Mouse (Mus musculus): Measurements from ENCODE around the gene Tmem8.

The Tmem8 gene

GRCm38 (mm10) chr17:26149056-26149455 lies 36.0 kb downstream of the Tmem8 start:
- no peak for DNase-seq

GRCm38 (mm10) chr17:26151886-26152630 lies 39.0 kb downstream of the Tmem8 start:
- DNase-seq: no peak

DNA sequence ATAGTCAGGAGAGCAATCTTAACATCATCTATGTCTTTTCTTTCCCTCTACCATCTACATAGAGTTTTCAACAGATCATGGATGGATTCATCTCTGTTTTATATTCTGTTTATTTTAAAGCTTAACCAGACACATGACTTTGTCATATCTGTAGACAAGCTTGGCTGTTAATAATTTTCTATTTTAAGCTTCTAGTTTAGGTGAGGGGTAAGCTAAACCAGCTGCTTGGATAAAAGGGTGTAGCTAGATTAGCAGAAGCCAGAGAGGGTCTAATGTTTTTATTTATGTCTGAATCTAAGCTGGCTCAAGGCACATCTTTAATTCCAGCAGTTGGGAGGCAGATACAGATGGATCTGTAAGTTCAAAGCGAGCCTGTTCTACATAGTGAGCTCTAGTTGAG lies 49.6 kb downstream of the Tmem8 start:
- no peak for DNase-seq

DNA sequence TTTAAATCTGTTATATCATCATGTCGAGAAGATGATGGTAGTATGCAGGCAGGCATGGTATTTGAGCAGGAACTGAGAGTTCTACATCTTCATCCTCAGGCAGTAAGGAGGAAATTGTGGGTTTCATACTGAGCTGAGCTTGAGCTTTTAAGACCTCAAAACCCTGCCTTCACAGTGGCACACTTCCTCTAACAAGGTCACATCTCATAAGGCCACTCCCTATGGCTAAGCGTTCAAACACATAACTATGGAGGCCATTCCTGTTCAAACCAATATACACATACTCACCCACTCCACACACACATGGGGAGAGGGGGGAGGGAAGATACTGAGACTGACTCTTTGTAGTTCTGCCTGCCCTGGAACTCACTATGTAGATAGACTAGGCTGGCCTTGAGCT lies 54.9 kb downstream of the Tmem8 start:
- no peak for DNase-seq

All from cerebellum, postnatal 25 days (tissue).